Mouse (Mus musculus) erythroblast, embryonic 14.5 days (primary cell): ENCODE data around the gene Frmd4a.

ENCODE experiments used
- GATA1 ChIP-seq: IDR thresholded peaks from 2 replicates; pipeline ENCODE4 v1.6.1; 2012; ENCODE audit warnings: low read length, inconsistent platforms, mixed read lengths
- TAL1 ChIP-seq: IDR thresholded peaks from 3 replicates; pipeline ENCODE4 v1.6.1; 2012; ENCODE audit warnings: low read length, inconsistent platforms, mixed read lengths

GRCm38 (mm10) chr2:4296881-4297280, 279.4 kb downstream of the Frmd4a start:
- no peak for TF ChIP-seq TAL1
- no peak for TF ChIP-seq GATA1
